Mouse (Mus musculus) limb, embryonic 15.5 days (tissue): ENCODE measurements around the gene Pcdh7. TPM values are rescaled to one million over a fixed set of nuclear protein-coding genes. Genes with fewer than 3 reads are reported as not detected.

Source experiments
- ATAC-seq: fragments of 200-750 bp; cut with Nextera tagmentation; 2 replicates; pipeline ENCODE4 v1.8.0; 2017; ENCODE audit warnings: low read depth, moderate TSS enrichment; ENCODE audit not compliant: insufficient number of reproducible peaks, low FRiP score, low TSS enrichment
- H3K27ac ChIP-seq: fragments of 300-500 bp; sonication (generic); 2 replicates; pipeline ENCODE4 v1.5.1; 2015; ENCODE audit warnings: moderate library complexity, mild to moderate bottlenecking, inconsistent platforms
- H3K27me3 ChIP-seq: fragments of 300-500 bp; sonication (generic); 2 replicates; pipeline ENCODE4 v1.6.1; 2015; ENCODE audit warnings: inconsistent platforms
- H3K36me3 ChIP-seq: fragments of 300-500 bp; sonication (generic); 2 replicates; pipeline ENCODE4 v1.6.1; 2015; ENCODE audit warnings: inconsistent platforms
- H3K4me1 ChIP-seq: fragments of 300-500 bp; sonication (generic); 2 replicates; pipeline ENCODE4 v1.6.1; 2015; ENCODE audit warnings: inconsistent platforms
- H3K4me2 ChIP-seq: fragments of 300-500 bp; sonication (generic); 2 replicates; pipeline ENCODE4 v1.6.1; 2015; ENCODE audit warnings: mild to moderate bottlenecking, inconsistent platforms
- H3K4me3 ChIP-seq: fragments of 300-500 bp; sonication (generic); 2 replicates; pipeline ENCODE4 v1.5.1; 2015; ENCODE audit warnings: mild to moderate bottlenecking, inconsistent platforms
- H3K9ac ChIP-seq: fragments of 300-500 bp; sonication (generic); 2 replicates; pipeline ENCODE4 v1.6.1; 2015; ENCODE audit warnings: inconsistent platforms
- H3K9me3 ChIP-seq: fragments of 300-500 bp; sonication (generic); 2 replicates; pipeline ENCODE4 v1.6.1; 2016; ENCODE audit warnings: inconsistent platforms
- WGBS: fragments of 180-500 bp; shearing (Covaris S2); methylation state at CpG from one replicate; pipeline ENCODE4 v1.1.7; 2015; 5-methylcytosine and 5-hydroxymethylcytosine counted together
- polyA plus RNA-seq: library from polyadenylated mRNA; unstranded; fragments of >200 nt; fragmentation: Nextera tagmentation; extraction: Ambion mirVana; gene quantifications from 2 replicates; pipeline ENCODE4 v1.2.1, GENCODE M21; 2015

The Pcdh7 gene
- polyA plus RNA-seq, 1 experiment from 2014 or later = 8.9 TPM

DNA sequence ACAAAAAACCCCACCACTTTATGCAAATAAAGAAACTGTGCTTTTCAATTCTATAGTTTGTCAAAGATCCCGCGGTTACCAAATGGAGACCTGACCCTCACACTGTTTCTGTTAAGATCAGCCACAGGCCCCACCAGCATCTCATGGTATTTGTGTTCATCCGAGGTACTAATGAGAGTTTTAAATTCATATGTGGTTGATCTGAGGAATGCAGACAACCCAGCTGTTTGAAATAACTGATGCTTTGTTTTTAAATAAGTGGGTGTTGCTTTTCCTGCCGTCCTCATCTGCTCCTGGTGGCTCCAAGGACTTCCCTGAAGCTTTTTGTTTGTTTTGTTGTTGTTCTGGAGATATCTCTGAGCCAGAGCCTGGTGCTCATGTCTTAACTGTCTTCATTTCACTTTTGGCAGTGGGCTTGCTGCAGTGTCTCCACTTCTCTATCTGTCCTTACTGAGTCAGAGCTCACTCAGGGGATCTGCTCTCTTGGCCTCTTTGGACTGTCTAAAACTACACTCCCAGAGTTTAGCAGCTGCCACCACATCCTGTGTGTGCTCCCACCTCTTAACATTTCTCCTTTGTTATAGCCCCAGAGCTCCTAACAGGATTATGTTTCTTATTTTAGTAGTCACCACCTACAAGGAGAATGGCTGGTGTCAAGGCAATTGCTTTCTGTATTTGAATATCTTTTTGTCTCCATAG is 39.1 kb downstream of the Pcdh7 start:
- peaks cover 10% of the 10 kb centered on the region; the same call in 1 of the 2 replicates for H3K4me1 ChIP-seq

DNA sequence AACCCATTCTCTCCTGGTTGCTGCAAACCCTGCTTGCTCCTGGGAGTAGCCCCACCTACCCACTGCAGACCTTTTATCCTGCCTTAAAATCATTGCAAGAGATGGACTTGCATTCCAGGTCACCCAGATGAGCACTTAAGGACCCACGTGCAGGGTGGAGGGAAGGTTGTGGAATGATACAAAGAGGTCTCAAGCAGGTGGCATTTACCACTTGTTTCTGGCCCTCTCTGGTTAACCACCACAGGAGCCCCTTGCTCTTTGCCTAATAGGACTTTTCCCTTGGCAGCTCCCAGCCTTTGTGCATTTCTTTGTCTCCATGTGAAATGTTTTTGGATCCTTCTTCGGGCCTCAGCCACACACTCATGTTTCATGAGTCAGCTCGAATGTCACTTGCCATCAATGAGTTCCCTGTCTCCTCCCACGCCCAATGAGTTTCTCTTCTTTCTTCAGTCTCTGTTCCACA is 39.7 kb downstream of the Pcdh7 start:
- H3K4me1 ChIP-seq = peaks cover 10% of the 10 kb centered on the region; the same call in 1 of the 2 replicates
- no peaks in the 10 kb centered on the region for H3K27me3 ChIP-seq
- H3K9me3 ChIP-seq = no peaks in the 10 kb centered on the region
- no peak for ATAC-seq
- no peak overlapping the region for H3K4me3 ChIP-seq
- H3K27ac ChIP-seq = no peak overlapping the region
- no peak overlapping the region for H3K9ac ChIP-seq
- 31% methylated on average over 4 of the region's 4 CpGs for WGBS
- no peaks in the 10 kb centered on the region for H3K36me3 ChIP-seq
- no peak overlapping the region for H3K4me2 ChIP-seq

More for the DNA sequence above, 39.1 kb downstream of the Pcdh7 start:
- Histone ChIP-seq H3K27me3 (no peaks in the 10 kb centered on the region), H3K36me3 (no peaks in the 10 kb centered on the region), H3K9ac (no peak overlapping the region), H3K27ac (no peak overlapping the region), H3K4me2 (no peak overlapping the region), H3K9me3 (no peaks in the 10 kb centered on the region), H3K4me3 (no peak overlapping the region)
- 49% methylated on average over 4 of the region's 4 CpGs for WGBS
- ATAC-seq = no peak

DNA sequence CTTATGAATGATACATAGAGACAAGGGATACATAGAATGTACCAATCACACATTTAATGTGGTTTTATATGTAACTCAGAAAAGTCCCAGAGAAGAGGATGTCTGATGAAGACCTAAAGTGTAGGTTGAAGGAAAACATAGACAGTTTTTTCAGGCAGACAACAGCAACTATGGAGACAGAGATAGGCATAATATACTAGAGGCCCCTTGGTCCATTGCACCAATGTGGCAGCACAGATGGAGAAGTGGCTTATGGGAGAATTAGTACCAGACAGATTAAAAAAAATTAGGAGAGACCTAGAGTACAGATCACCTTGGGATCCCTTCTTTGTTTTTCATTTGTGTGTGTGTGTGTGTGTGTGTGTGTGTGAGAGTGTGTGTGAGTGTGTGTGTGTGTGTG is 41.2 kb downstream of the Pcdh7 start:
- H3K4me1 ChIP-seq = peaks cover 10% of the 10 kb centered on the region; the same call in 1 of the 2 replicates
- no peak overlapping the region for H3K27ac ChIP-seq
- H3K36me3 ChIP-seq = no peaks in the 10 kb centered on the region
- no peaks in the 10 kb centered on the region for H3K27me3 ChIP-seq
- ATAC-seq = no peak
- H3K9ac ChIP-seq = no peak overlapping the region
- no peaks in the 10 kb centered on the region for H3K9me3 ChIP-seq
- no peak overlapping the region for H3K4me3 ChIP-seq
- no peak overlapping the region for H3K4me2 ChIP-seq

DNA sequence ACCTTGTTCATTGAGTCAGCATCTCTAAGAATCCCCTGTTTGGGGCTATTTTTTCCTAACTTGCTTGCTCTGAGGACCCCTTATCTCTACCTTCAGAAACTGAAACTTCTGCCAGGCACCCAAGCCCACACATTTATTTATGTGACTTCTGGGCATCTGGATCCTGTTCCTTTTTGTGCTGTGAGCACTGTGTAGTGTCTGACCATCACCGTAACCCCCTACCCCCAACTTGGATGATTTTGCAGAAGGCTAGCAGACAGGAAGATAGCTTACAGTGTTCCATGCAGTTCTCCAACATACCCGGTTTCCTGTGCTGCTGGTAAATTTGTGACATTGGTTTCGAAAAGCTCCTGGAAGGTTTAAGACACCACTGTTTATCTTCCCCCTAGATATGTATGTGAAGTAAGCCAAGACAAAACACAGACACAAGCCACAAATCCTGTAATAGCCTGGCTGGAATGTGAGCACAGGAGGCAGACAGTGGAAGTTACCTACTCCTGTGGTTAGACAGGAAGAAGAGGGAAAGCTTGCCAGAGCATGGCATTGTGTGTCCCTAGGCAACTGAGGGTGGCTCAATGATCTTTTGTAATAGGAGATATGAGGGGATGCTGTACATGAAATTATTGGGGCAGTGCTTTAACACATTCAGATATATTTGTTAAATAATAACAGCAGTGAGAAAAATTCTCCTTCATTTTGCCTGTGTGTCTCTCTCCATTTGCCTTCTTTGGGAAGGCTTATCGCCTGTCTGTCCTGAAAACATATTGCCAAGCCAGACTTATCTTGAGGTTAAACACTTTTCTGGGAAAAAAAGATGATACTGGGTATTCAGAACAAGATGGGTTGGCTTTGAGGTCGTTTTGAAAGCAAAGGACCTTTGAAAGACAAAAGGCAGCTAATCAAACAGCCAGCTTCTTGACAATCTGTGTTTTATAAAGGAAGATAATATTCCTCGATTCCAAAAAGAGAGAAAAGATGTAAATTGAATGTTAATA is 42.6 kb downstream of the Pcdh7 start:
- Histone ChIP-seq H3K9ac (no peak overlapping the region), H3K27ac (no peak overlapping the region), H3K27me3 (no peaks in the 10 kb centered on the region), H3K4me1 (peaks cover 10% of the 10 kb centered on the region; the same call in 1 of the 2 replicates), H3K4me3 (no peak overlapping the region), H3K4me2 (no peak overlapping the region), H3K36me3 (no peaks in the 10 kb centered on the region), H3K9me3 (no peaks in the 10 kb centered on the region)
- no peak for ATAC-seq
- WGBS = 52% methylated on average over 6 of the region's 6 CpGs

GRCm38 (mm10) chr5:57765356-57765755 is 47.6 kb downstream of the Pcdh7 start:
- ATAC-seq = no peak
- Histone ChIP-seq H3K4me3 (no peak overlapping the region), H3K4me1 (no peaks in the 10 kb centered on the region), H3K9me3 (no peaks in the 10 kb centered on the region), H3K27ac (no peak overlapping the region), H3K4me2 (no peak overlapping the region), H3K27me3 (no peaks in the 10 kb centered on the region), H3K9ac (no peak overlapping the region), H3K36me3 (no peaks in the 10 kb centered on the region)
- 34% methylated on average over 3 of the region's 3 CpGs for WGBS

- Histone ChIP-seq H3K27me3 (no peaks in the 10 kb centered on the region), H3K9me3 (no peaks in the 10 kb centered on the region), H3K4me3 (no peak overlapping the region), H3K27ac (no peak overlapping the region), H3K4me1 (no peaks in the 10 kb centered on the region), H3K36me3 (no peaks in the 10 kb centered on the region), H3K9ac (no peak overlapping the region), H3K4me2 (no peak overlapping the region)
- WGBS = 65% methylated on average over 3 of the region's 3 CpGs
- no peak for ATAC-seq
Observed at GRCm38 (mm10) chr5:57767346-57767745, 49.6 kb downstream of the Pcdh7 start.

GRCm38 (mm10) chr5:57768469-57769022 is 50.8 kb downstream of the Pcdh7 start:
- no peak for ATAC-seq
- H3K4me3 ChIP-seq = no peak overlapping the region
- no peaks in the 10 kb centered on the region for H3K27me3 ChIP-seq
- H3K4me2 ChIP-seq = no peak overlapping the region
- H3K9me3 ChIP-seq = no peaks in the 10 kb centered on the region
- H3K27ac ChIP-seq = no peak overlapping the region
- 48% methylated on average over 10 of the region's 10 CpGs for WGBS
- H3K4me1 ChIP-seq = no peaks in the 10 kb centered on the region
- no peaks in the 10 kb centered on the region for H3K36me3 ChIP-seq
- no peak overlapping the region for H3K9ac ChIP-seq

GRCm38 (mm10) chr5:57769644-57770043 is 51.9 kb downstream of the Pcdh7 start:
- H3K9me3 ChIP-seq = no peaks in the 10 kb centered on the region
- H3K27ac ChIP-seq = no peak overlapping the region
- 95% methylated on average over 7 of the region's 7 CpGs for WGBS
- H3K36me3 ChIP-seq = no peaks in the 10 kb centered on the region
- no peak overlapping the region for H3K4me2 ChIP-seq
- H3K4me3 ChIP-seq = no peak overlapping the region
- ATAC-seq = no peak
- H3K27me3 ChIP-seq = no peaks in the 10 kb centered on the region
- no peaks in the 10 kb centered on the region for H3K4me1 ChIP-seq
- no peak overlapping the region for H3K9ac ChIP-seq

- Histone ChIP-seq H3K9ac (no peak overlapping the region), H3K4me3 (no peak overlapping the region), H3K9me3 (no peaks in the 10 kb centered on the region), H3K27ac (no peak overlapping the region), H3K4me1 (no peaks in the 10 kb centered on the region), H3K4me2 (no peak overlapping the region), H3K27me3 (no peaks in the 10 kb centered on the region), H3K36me3 (no peaks in the 10 kb centered on the region)
- ATAC-seq = no peak
- 83% methylated on average over 3 of the region's 3 CpGs for WGBS
Observed at GRCm38 (mm10) chr5:57770364-57770763, 52.6 kb downstream of the Pcdh7 start.

DNA sequence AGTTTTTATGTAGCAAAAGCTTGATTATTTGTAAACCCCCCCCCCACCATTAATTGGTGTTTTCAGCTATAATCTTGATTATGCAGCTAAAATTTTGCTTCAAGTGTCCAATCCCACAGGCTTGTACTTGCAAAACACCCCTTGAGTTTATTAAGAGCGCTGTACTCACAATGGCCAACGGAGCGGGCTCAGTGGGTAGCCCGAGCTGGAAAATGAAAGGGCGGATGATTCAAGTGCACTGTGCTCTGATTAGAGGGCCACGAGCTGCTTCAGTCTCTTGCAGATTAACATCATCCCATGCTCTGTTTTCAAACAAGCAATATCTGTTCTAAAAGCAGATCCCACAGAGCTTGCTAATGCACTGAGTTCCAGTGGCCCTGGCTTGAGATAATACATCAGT is 53.4 kb downstream of the Pcdh7 start:
- no peaks in the 10 kb centered on the region for H3K9me3 ChIP-seq
- H3K9ac ChIP-seq = no peak overlapping the region
- WGBS = 73% methylated on average over 6 of the region's 6 CpGs
- no peaks in the 10 kb centered on the region for H3K27me3 ChIP-seq
- no peak for ATAC-seq
- H3K27ac ChIP-seq = no peak overlapping the region
- no peaks in the 10 kb centered on the region for H3K36me3 ChIP-seq
- H3K4me2 ChIP-seq = no peak overlapping the region
- no peak overlapping the region for H3K4me3 ChIP-seq
- no peaks in the 10 kb centered on the region for H3K4me1 ChIP-seq

GRCm38 (mm10) chr5:57772711-57773110 is 54.9 kb downstream of the Pcdh7 start:
- H3K9me3 ChIP-seq = no peaks in the 10 kb centered on the region
- ATAC-seq = no peak
- 60% methylated on average over 3 of the region's 3 CpGs for WGBS
- H3K27me3 ChIP-seq = no peaks in the 10 kb centered on the region
- no peak overlapping the region for H3K9ac ChIP-seq
- no peak overlapping the region for H3K4me2 ChIP-seq
- no peaks in the 10 kb centered on the region for H3K36me3 ChIP-seq
- no peaks in the 10 kb centered on the region for H3K4me1 ChIP-seq
- H3K27ac ChIP-seq = no peak overlapping the region
- no peak overlapping the region for H3K4me3 ChIP-seq

DNA sequence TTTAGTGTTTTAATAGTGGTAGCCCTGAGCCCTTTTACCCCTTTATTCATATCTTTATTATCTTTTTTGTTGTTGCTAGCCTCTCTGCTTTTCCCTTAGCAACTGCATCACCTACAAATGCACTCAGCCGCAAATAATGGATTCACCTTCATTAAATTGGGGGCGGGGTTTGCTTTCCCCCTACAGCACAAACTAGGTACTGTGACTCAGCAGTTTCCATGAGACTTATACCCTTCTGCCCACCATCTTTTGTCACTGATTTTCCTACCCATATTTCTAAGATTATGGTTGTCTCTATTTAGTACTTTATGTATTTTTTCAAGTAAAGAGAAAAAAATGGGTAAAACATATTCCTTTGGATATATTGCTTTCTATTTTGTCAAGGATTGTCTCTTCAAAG is 56.7 kb downstream of the Pcdh7 start:
- Histone ChIP-seq H3K27me3 (no peaks in the 10 kb centered on the region), H3K27ac (no peak overlapping the region), H3K4me3 (no peak overlapping the region), H3K9me3 (no peaks in the 10 kb centered on the region), H3K9ac (no peak overlapping the region), H3K4me1 (no peaks in the 10 kb centered on the region), H3K4me2 (no peak overlapping the region), H3K36me3 (no peaks in the 10 kb centered on the region)
- 81% methylated on average over 2 of the region's 2 CpGs for WGBS
- no peak for ATAC-seq
